Mouse (Mus musculus): ENCODE results near the gene Trim9. TPM values are rescaled to one million over a fixed set of nuclear protein-coding genes. Genes with fewer than 3 reads are reported as not detected.
A peak's percentile ranks its signal among the peaks of the same experiment; 100 is the strongest.

The Trim9 gene
- total RNA-seq, 2 experiments from 2014 or later, result 0.29 to 0.30 TPM

- ATAC-seq (replicated peaks; ENCODE audit: poor library complexity), result peak; percentile 85
These were observed 128.4 kb downstream of the Trim9 start for GRCm38 (mm10) chr12:70218795-70219540.

- ATAC-seq (replicated peaks; ENCODE audit: poor library complexity), result no peak
These were observed 131.1 kb downstream of the Trim9 start for GRCm38 (mm10) chr12:70216229-70216800.

GRCm38 (mm10) chr12:70214281-70214680, 133.1 kb downstream of the Trim9 start:
- no peak for ATAC-seq (replicated peaks; ENCODE audit: poor library complexity)

- ATAC-seq (replicated peaks; ENCODE audit: poor library complexity), result no peak
These were observed 133.8 kb downstream of the Trim9 start for GRCm38 (mm10) chr12:70213601-70214000.

- ATAC-seq (replicated peaks; ENCODE audit: poor library complexity), result no peak
These were observed 134.9 kb downstream of the Trim9 start for GRCm38 (mm10) chr12:70212501-70212900.

DNA sequence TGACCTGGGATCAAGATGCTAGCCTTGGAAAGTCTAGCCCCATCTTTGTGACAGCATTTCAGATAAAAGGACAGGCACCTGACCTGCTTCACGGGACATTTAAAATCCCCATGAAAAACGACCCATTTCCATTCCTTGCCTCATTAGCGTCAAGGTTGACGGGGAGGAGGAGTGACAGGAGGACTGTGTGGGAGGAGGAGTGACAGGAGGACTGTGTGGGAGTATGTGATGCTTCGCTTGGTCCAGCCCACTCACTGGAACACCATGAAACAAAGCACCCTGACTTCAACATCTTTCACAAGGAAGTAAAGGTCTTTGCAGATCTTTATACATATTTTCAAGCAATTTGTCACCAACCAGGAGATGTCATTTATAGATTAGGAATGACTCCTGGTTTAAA, 139.2 kb downstream of the Trim9 start:
- no peak for ATAC-seq (replicated peaks; ENCODE audit: poor library complexity)

DNA sequence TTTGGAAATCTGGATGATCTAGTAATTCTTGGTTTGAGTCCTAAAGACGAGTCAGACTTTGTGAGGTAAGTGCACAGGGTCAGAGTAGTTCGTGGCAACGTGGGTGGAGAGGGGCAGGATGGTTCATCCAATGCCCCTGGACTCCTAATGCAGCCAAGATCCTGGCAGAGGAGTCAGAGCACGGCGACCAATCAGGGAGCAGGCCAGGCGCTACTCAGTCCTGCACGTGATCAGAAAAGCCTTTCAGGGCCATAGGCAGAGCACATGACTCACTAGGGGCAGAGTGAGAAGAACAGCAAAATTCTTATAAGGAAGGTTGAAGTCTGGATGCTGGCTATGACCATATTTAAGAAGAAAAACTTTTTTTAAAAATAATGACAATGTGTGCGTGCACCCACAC, 143.0 kb downstream of the Trim9 start:
- no peak for ATAC-seq (replicated peaks; ENCODE audit: poor library complexity)

- peak; percentile 94 for ATAC-seq (replicated peaks; ENCODE audit: poor library complexity)
These were observed 145.4 kb downstream of the Trim9 start for GRCm38 (mm10) chr12:70201926-70202529.

DNA sequence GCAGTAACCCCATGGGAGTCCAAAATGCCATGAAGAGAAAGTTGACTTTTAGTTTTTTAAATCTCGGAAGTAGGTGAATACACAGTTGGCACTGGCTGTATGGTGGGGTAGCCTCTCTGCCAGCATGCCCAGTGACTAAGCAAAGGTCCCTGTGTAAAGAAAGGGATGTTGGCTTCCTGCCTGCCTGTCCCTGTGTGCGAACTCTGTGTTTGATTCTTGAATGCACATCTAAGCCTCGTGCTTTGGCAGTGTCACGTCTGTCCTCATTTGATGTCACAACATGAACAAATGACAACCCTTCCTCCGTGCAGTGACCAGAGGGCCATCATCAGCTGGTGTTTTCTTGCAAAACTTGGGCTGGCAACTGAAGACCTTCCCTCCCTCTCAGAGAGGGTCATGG, 151.1 kb downstream of the Trim9 start:
- no peak for ATAC-seq (replicated peaks; ENCODE audit: poor library complexity)

DNA sequence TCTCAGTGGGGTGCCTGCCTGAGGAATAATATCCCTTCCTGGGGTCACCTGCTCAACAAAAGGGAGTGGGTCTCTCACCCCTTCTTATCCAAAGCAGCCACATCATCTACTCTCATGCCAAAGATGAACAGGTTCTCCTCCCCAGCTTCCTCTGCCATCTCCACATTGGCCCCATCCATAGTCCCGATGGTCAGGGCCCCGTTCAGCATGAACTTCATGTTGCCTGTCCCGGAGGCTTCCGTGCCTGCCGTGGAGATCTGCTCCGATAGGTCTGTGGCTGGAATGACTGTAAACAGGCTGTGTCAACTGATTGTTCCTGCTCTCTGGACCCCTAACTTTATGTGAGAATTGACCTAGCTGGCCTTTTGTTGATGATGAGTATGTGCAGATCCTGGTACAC, 152.0 kb downstream of the Trim9 start:
- ATAC-seq (replicated peaks; ENCODE audit: poor library complexity), result no peak

Other genes starting within 250 kb of the Trim9 start
- gene Nin, start 233.9 kb downstream of the Trim9 start, total RNA-seq (2015), result 117 and 120 TPM in 2 replicates
- 190 and 207 TPM in 2 replicates for gene Nin, start 233.9 kb downstream of the Trim9 start, total RNA-seq (2017)
- gene Abhd12b, start 193.5 kb downstream of the Trim9 start, total RNA-seq (2015), result not detected in 2 replicates
- gene Abhd12b, start 193.5 kb downstream of the Trim9 start, total RNA-seq (2017), result not detected in 2 replicates
- 49.7 and 62.0 TPM in 2 replicates for gene Pygl, start 116.1 kb downstream of the Trim9 start, total RNA-seq (2015)
- gene Pygl, start 116.1 kb downstream of the Trim9 start, total RNA-seq (2017), result 112 and 130 TPM in 2 replicates
- gene Tmx1, start 105.5 kb upstream of the Trim9 start, total RNA-seq (2015), result 50.8 and 58.2 TPM in 2 replicates
- 88.4 and 101 TPM in 2 replicates for gene Tmx1, start 105.5 kb upstream of the Trim9 start, total RNA-seq (2017)

Data from megakaryocyte progenitor cell, adult 5-6 weeks (primary cell).